Mouse (Mus musculus): Measurements from ENCODE around the gene Cant1.

Cant1 gene

GRCm38 (mm10) chr11:118371876-118372275, 47.0 kb downstream of the Cant1 start:
- DNase-seq (ENCODE audit: low spot score): no peak

DNA sequence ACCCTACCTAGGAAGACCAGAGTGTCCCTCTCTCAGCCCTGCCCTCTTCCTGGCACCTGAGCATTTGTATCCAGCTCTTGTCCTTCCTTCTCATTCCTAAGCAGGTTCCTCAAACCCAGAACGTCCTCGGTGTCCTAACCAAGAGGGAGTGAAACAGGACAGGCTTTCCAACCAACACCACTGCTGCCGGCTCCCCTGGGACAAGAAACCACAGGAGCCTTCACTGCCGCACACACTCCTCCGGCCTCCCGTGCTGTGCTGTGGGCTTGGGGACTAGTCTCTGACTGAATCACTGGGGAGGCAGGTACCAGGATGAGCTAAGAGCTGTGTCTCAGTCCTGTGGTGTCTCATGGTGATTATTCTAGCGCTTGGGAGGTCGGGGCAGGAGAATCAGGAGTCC, 49.2 kb downstream of the Cant1 start:
- no peak for DNase-seq (ENCODE audit: low spot score)

- no peak for DNase-seq (ENCODE audit: low spot score)
Observed at GRCm38 (mm10) chr11:118369251-118369650, 49.6 kb downstream of the Cant1 start.

DNA sequence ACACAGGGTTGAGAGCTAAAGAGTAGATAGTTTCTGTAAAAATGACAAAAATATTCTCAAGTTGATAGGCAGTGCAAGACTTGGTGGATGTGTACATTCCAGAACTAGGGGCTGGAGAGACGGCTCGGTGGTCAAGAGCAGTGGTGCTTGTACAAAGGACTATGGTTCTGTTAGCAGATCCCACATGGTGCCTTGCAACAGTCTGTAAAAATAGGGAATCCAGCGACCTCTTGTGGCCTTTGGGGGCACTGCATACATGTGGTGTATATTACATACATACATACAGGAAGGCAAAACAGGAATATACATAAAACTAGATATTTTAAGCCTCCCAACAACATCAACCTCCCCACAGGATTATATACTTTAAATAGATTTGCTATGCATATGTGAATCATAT, 50.6 kb downstream of the Cant1 start:
- peak; percentile 45 for DNase-seq (ENCODE audit: low spot score)

DNA sequence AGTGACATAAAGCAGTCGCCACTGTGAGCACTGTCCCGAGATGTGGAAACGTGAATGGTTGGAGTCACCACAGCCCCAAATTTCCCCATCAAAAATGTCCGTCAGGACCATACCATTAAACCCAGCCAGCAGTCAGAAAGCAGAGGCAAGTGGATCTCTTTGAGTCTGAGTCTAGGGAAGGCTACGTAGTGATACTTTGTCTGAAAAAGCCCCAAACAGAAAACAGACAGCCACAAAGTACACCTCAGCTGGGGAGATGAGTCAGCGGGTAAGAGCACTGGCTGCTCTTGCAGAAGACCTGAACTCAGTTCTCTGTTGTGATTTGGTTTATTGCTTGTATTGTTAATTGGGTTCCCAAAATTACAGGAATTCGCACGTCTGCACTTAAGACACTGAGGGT, 52.3 kb downstream of the Cant1 start:
- DNase-seq (ENCODE audit: low spot score): no peak

DNA sequence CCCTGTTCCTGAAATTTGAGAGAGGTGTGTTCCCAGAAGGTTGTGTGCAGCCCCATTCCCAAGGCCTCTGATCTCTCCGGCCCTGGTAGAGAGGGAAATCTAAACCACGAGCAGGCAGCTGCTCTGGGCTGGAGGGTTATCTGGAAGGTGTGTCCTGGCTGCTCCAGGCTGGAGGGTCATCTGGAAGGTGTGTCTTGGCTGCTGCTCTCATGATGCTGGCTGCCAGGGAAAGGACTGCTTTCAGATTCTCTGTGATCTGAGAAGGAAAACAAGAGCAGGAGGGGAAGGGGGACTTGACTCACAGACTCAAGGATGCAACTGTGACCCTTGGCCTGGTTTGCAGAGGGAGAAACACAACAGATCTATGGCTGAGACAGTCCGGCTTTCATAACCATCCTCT, 52.8 kb downstream of the Cant1 start:
- DNase-seq (ENCODE audit: low spot score): no peak

GRCm38 (mm10) chr11:118365171-118365570, 53.7 kb downstream of the Cant1 start:
- peak; percentile 70 for DNase-seq (ENCODE audit: low spot score)

DNA sequence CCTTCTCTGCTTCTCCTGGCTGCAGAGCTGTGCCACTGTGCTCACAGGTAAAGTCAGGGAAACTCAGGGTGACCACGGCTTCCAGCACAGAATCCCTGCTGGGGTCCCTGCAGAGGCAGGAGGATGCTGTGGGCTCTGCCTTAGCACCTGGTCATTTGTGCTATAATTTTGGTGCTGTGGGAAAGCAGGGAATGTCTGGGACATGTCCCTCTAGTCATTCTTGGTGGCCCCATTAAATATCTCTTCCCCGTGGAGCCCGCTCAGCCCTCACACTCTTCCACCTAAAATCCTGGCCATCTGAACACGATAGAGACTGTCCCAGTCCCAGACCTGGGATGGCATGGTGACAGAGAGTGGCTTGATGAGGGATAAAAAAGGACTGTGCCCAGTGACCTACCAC, 54.9 kb downstream of the Cant1 start:
- DNase-seq (ENCODE audit: low spot score): no peak

- peak; percentile 77 for DNase-seq (ENCODE audit: low spot score)
Observed at GRCm38 (mm10) chr11:118362971-118363518, 55.8 kb downstream of the Cant1 start.

GRCm38 (mm10) chr11:118362501-118362900, 56.4 kb downstream of the Cant1 start:
- DNase-seq (ENCODE audit: low spot score): no peak

GRCm38 (mm10) chr11:118360907-118361341, 58.0 kb downstream of the Cant1 start:
- DNase-seq (ENCODE audit: low spot score): no peak

DNA sequence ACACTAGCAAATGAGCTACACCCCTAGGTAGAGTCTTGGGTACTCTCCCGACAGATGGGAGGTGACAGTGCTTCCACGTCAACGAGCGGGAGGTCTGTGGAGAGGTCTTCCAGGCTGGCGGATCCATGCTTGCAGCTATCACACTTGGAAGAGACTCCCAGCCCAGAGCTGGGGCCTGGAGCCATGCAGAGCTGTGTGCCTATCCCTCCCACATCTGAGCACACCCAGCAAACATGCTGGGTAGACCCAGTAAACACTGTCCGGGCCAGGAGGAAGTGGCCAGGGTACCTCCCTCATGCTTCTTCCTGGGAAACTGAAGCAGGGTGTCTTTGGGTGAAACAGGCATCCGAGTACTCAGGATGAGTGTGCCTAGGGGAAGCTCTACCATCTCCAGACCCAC, 58.4 kb downstream of the Cant1 start:
- no peak for DNase-seq (ENCODE audit: low spot score)
